Mouse (Mus musculus) adrenal gland, postnatal 10 days (tissue): Measurements from ENCODE around the gene Hdhd5. TPM values are rescaled to one million over a fixed set of nuclear protein-coding genes. Genes with fewer than 3 reads are reported as not detected.

Source experiments
- total RNA-seq, 2 experiments: library from RNA; stranded (reverse); gene quantifications; 2 replicates each; pipeline ENCODE4 v1.2.3; 2021

Hdhd5 gene
- total RNA-seq, 2 experiments from 2014 or later, result 24.9 to 34.0 TPM

Other genes with a start within 250 kb of the Hdhd5 start
- under 1 TPM; 0.24 to 0.27 TPM for gene D330020A13Rik, start 237.0 kb downstream of the Hdhd5 start, total RNA-seq
- gene B4galnt3, start 236.8 kb downstream of the Hdhd5 start, total RNA-seq, result 1 to 10 TPM; 3.7 to 4.6 TPM
- gene Kdm5a, start 167.2 kb downstream of the Hdhd5 start, total RNA-seq, result 10 to 100 TPM; 47.6 to 61.9 TPM
- gene Ccdc77, start 166.9 kb downstream of the Hdhd5 start, total RNA-seq, result 10 to 100 TPM in 1 of 2 experiments, 1 to 10 TPM in 1; 9.1 to 11.0 TPM
- 10 to 100 TPM in 1 of 2 experiments, 1 to 10 TPM in 1; 9.6 to 11.3 TPM for gene Il17ra, start 68.1 kb downstream of the Hdhd5 start, total RNA-seq
- under 1 TPM; 0.12 to 0.15 TPM for gene Tmem121b, start 37.5 kb downstream of the Hdhd5 start, total RNA-seq
- gene Cecr2, start 135.1 kb upstream of the Hdhd5 start, total RNA-seq, result 10 to 100 TPM; 15.7 to 29.4 TPM
- under 1 TPM; 0.75 to 0.91 TPM for gene Slc25a18, start 242.3 kb upstream of the Hdhd5 start, total RNA-seq